Mouse (Mus musculus) heart, embryonic 13.5 days (tissue): ENCODE results near the gene Pip4k2b. TPM values are rescaled to one million over a fixed set of nuclear protein-coding genes. Genes with fewer than 3 reads are reported as not detected.
"Not testable (repeated sequence)": the region's sequence is repeated elsewhere in the genome, so short reads cannot be mapped to it uniquely, and the experiment has no call there.

Source experiments
- ATAC-seq: fragments of 200-750 bp; cut with Nextera tagmentation; 2 replicates; pipeline ENCODE4 v1.8.0; 2017; ENCODE audit warnings: moderate TSS enrichment; ENCODE audit not compliant: insufficient number of reproducible peaks, low FRiP score, low TSS enrichment; ENCODE audit errors: extremely low read depth
- H3K27ac ChIP-seq: fragments of 300-500 bp; sonication (generic); replicated peaks from 2 replicates; pipeline ENCODE4 v1.5.1; 2015; ENCODE audit warnings: moderate library complexity, mild to moderate bottlenecking, inconsistent platforms
- H3K27me3 ChIP-seq: fragments of 300-500 bp; sonication (generic); replicated peaks from 2 replicates; pipeline ENCODE4 v1.6.1; 2015; ENCODE audit warnings: mild to moderate bottlenecking, inconsistent platforms
- H3K36me3 ChIP-seq: fragments of 300-500 bp; sonication (generic); 2 replicates; pipeline ENCODE4 v1.6.1; 2015; ENCODE audit warnings: mild to moderate bottlenecking, inconsistent platforms
- H3K4me1 ChIP-seq: fragments of 300-500 bp; sonication (generic); 2 replicates; pipeline ENCODE4 v1.6.1; 2015; ENCODE audit warnings: inconsistent platforms
- H3K4me2 ChIP-seq: fragments of 300-500 bp; sonication (generic); 2 replicates; pipeline ENCODE4 v1.6.1; 2015; ENCODE audit warnings: inconsistent platforms, mild to moderate bottlenecking, moderate library complexity
- H3K4me3 ChIP-seq: fragments of 300-500 bp; sonication (generic); 2 replicates; pipeline ENCODE4 v1.5.1; 2015; ENCODE audit warnings: moderate library complexity, mild to moderate bottlenecking, inconsistent platforms
- H3K9ac ChIP-seq: fragments of 300-500 bp; sonication (generic); 2 replicates; pipeline ENCODE4 v1.6.1; 2015; ENCODE audit warnings: inconsistent platforms, mild to moderate bottlenecking, moderate library complexity
- H3K9me3 ChIP-seq: fragments of 300-500 bp; sonication (generic); 2 replicates; pipeline ENCODE4 v1.6.1; 2016; ENCODE audit warnings: inconsistent platforms
- WGBS: fragments of 180-500 bp; shearing (Covaris S2); methylation state at CpG from one replicate; pipeline ENCODE4 v1.1.7; 2015; ENCODE audit warnings: mixed read lengths; 5-methylcytosine and 5-hydroxymethylcytosine counted together
- polyA plus RNA-seq: library from polyadenylated mRNA; unstranded; fragments of >200 nt; fragmentation: Nextera tagmentation; extraction: Ambion mirVana; gene quantifications from 2 replicates; pipeline ENCODE4 v1.2.1, GENCODE M21; 2015

Gene Pip4k2b
- polyA plus RNA-seq, result 0.90 and 1.0 TPM in 2 replicates

GRCm38 (mm10) chr11:97744063-97744717 lies at the start of gene Pip4k2b:
Gene Pip4k2b (minus strand): TSS chr11:97744704.
- Histone ChIP-seq H3K9ac (peak within 1 kb of the TSS; percentile 94), H3K36me3 (peaks cover 42% of the 10 kb centered on the region), H3K9me3 (0 out of 2 replicates have a peak, but pooled peaks cover under 1% of the 10 kb centered on the region), H3K27ac (peak within 1 kb of the TSS; percentile 95), H3K4me1 (peaks cover 31% of the 10 kb centered on the region), H3K4me3 (peak within 1 kb of the TSS; percentile 88), H3K4me2 (peak within 1 kb of the TSS; percentile 92), H3K27me3 (no peaks in the 10 kb centered on the region)
- whole genome bisulfite sequencing, result under 1% methylated on average over 54 of the region's 63 CpGs
- ATAC-seq, result peak; percentile 62

GRCm38 (mm10) chr11:97793165-97793564 lies 48.7 kb upstream of the Pip4k2b start:
- Histone ChIP-seq H3K27ac (no peak overlapping the region), H3K9ac (no peak overlapping the region), H3K4me1 (peaks cover 6% of the 10 kb centered on the region), H3K27me3 (no peaks in the 10 kb centered on the region), H3K4me3 (no peak overlapping the region), H3K36me3 (no peaks in the 10 kb centered on the region), H3K4me2 (no peak overlapping the region), H3K9me3 (no peaks in the 10 kb centered on the region)
- 7% methylated on average over 2 of the region's 2 CpGs for WGBS
- ATAC-seq, result no peak

- not testable (repeated sequence) for H3K27ac ChIP-seq, H3K9ac ChIP-seq, ATAC-seq, H3K4me2 ChIP-seq, H3K9me3 ChIP-seq, H3K4me1 ChIP-seq, H3K36me3 ChIP-seq, H3K4me3 ChIP-seq, H3K27me3 ChIP-seq
- WGBS, result 75% methylated on average over 2 of the region's 2 CpGs
These were observed 46.4 kb upstream of the Pip4k2b start for GRCm38 (mm10) chr11:97790778-97791438.

GRCm38 (mm10) chr11:97789727-97790126 lies 45.2 kb upstream of the Pip4k2b start:
- Histone ChIP-seq H3K27ac (no peak overlapping the region), H3K27me3 (no peaks in the 10 kb centered on the region), H3K36me3 (no peaks in the 10 kb centered on the region), H3K4me1 (no peaks in the 10 kb centered on the region), H3K4me3 (no peak overlapping the region), H3K4me2 (no peak overlapping the region), H3K9ac (no peak overlapping the region), H3K9me3 (no peaks in the 10 kb centered on the region)
- no peak for ATAC-seq
- 76% methylated on average over 5 of the region's 5 CpGs for WGBS

GRCm38 (mm10) chr11:97787961-97788360 lies 43.5 kb upstream of the Pip4k2b start:
- H3K4me1 ChIP-seq, result peaks cover 3% of the 10 kb centered on the region; the same call in 1 of the 2 replicates
- H3K9me3 ChIP-seq, result no peaks in the 10 kb centered on the region
- 95% methylated on average over 3 of the region's 3 CpGs for WGBS
- no peak for ATAC-seq
- H3K27me3 ChIP-seq, result no peaks in the 10 kb centered on the region
- no peak overlapping the region for H3K9ac ChIP-seq
- H3K4me2 ChIP-seq, result no peak overlapping the region
- no peak overlapping the region for H3K27ac ChIP-seq
- H3K4me3 ChIP-seq, result no peak overlapping the region
- no peaks in the 10 kb centered on the region for H3K36me3 ChIP-seq

- peak overlapping the region; percentile 71 for H3K27ac ChIP-seq
- H3K36me3 ChIP-seq, result peaks cover 37% of the 10 kb centered on the region
- H3K9ac ChIP-seq, result peak overlapping the region; percentile 87
- peak overlapping the region; percentile 72 for H3K4me2 ChIP-seq
- H3K9me3 ChIP-seq, result no peaks in the 10 kb centered on the region
- ATAC-seq, result no peak
- no peaks in the 10 kb centered on the region for H3K27me3 ChIP-seq
- H3K4me1 ChIP-seq, result peaks cover 30% of the 10 kb centered on the region
- 0% methylated on average over 10 of the region's 10 CpGs for WGBS
- peak overlapping the region; percentile 89 for H3K4me3 ChIP-seq
These were observed 38.0 kb upstream of the Pip4k2b start for GRCm38 (mm10) chr11:97782564-97782895.

- peak; percentile 96 for ATAC-seq
- Histone ChIP-seq H3K27me3 (no peaks in the 10 kb centered on the region), H3K36me3 (peaks cover 43% of the 10 kb centered on the region), H3K4me3 (peak within 1 kb of the TSS; percentile 89), H3K4me2 (peak within 1 kb of the TSS; percentile 74), H3K9me3 (no peaks in the 10 kb centered on the region), H3K4me1 (peaks cover 30% of the 10 kb centered on the region), H3K27ac (peak within 1 kb of the TSS; percentile 92), H3K9ac (peak within 1 kb of the TSS; percentile 99)
- WGBS, result under 1% methylated on average over 66 of the region's 67 CpGs
These were observed 37.5 kb upstream of the Pip4k2b start, which contains the start of gene Rpl23 for GRCm38 (mm10) chr11:97781832-97782563. Gene Rpl23 (minus strand): TSS chr11:97782437.

- H3K4me3 ChIP-seq, result peak overlapping the region; percentile 89
- peaks cover 30% of the 10 kb centered on the region for H3K4me1 ChIP-seq
- H3K27ac ChIP-seq, result peak overlapping the region; percentile 92
- WGBS, result under 1% methylated on average over 11 of the region's 11 CpGs
- no peaks in the 10 kb centered on the region for H3K27me3 ChIP-seq
- H3K36me3 ChIP-seq, result peaks cover 48% of the 10 kb centered on the region
- peak overlapping the region; percentile 74 for H3K4me2 ChIP-seq
- H3K9ac ChIP-seq, result peak overlapping the region; percentile 99
- no peak for ATAC-seq
- H3K9me3 ChIP-seq, result no peaks in the 10 kb centered on the region
These were observed 37.0 kb upstream of the Pip4k2b start for GRCm38 (mm10) chr11:97781478-97781831.

- Histone ChIP-seq H3K27ac (no peak overlapping the region), H3K4me2 (peak overlapping the region; percentile 74), H3K9me3 (no peaks in the 10 kb centered on the region), H3K27me3 (no peaks in the 10 kb centered on the region), H3K4me3 (peak overlapping the region; percentile 89), H3K4me1 (peaks cover 30% of the 10 kb centered on the region), H3K9ac (peak overlapping the region; percentile 99), H3K36me3 (peaks cover 61% of the 10 kb centered on the region)
- 59% methylated on average over 2 of the region's 2 CpGs for WGBS
- no peak for ATAC-seq
These were observed 35.6 kb upstream of the Pip4k2b start for GRCm38 (mm10) chr11:97779968-97780701.

- peaks cover 67% of the 10 kb centered on the region for H3K36me3 ChIP-seq
- peaks cover 30% of the 10 kb centered on the region for H3K4me1 ChIP-seq
- 0 out of 2 replicates have a peak overlapping the region, but pooled peaks have one; percentile 12 for H3K9ac ChIP-seq
- 90% methylated on average over 1 of the region's 1 CpGs for WGBS
- H3K4me3 ChIP-seq, result no peak overlapping the region
- no peaks in the 10 kb centered on the region for H3K27me3 ChIP-seq
- no peak for ATAC-seq
- H3K27ac ChIP-seq, result no peak overlapping the region
- no peaks in the 10 kb centered on the region for H3K9me3 ChIP-seq
- peak overlapping the region; percentile 11; the same call in 1 of the 2 replicates for H3K4me2 ChIP-seq
These were observed 34.4 kb upstream of the Pip4k2b start for GRCm38 (mm10) chr11:97778918-97779317.

- Histone ChIP-seq H3K27ac (no peak overlapping the region), H3K9ac (no peak overlapping the region), H3K4me1 (peaks cover 25% of the 10 kb centered on the region), H3K27me3 (no peaks in the 10 kb centered on the region), H3K36me3 (peaks cover 67% of the 10 kb centered on the region), H3K4me3 (no peak overlapping the region), H3K9me3 (no peaks in the 10 kb centered on the region), H3K4me2 (no peak overlapping the region)
- WGBS, result 44% methylated on average over 2 of the region's 2 CpGs
- ATAC-seq, result no peak
These were observed 32.6 kb upstream of the Pip4k2b start for GRCm38 (mm10) chr11:97777129-97777529.
